Mouse (Mus musculus): ENCODE data around the gene Slc18a2. TPM values are rescaled to one million over a fixed set of nuclear protein-coding genes. Genes with fewer than 3 reads are reported as not detected.

Gene Slc18a2
- total RNA-seq, 2 experiments from 2014 or later = 4.6 to 6.0 TPM

- intact Hi-C loops (cut with DNase I) = no loop called here
- DNase-seq = peak; percentile 13
Measured at GRCm38 (mm10) chr19:59267417-59267963, 6.8 kb downstream of the Slc18a2 start.

GRCm38 (mm10) chr19:59273190-59273589 is 12.5 kb downstream of the Slc18a2 start:
- intact Hi-C loops (cut with DNase I) = no loop called here
- DNase-seq = no peak

- intact Hi-C loops (cut with DNase I) = no loop called here
- peak; percentile 28 for DNase-seq
Measured at GRCm38 (mm10) chr19:59276354-59276753, 15.7 kb downstream of the Slc18a2 start.

- intact Hi-C loops (cut with DNase I) = no loop called here
- DNase-seq = no peak
Measured at GRCm38 (mm10) chr19:59280841-59281240, 20.1 kb downstream of the Slc18a2 start.

GRCm38 (mm10) chr19:59282001-59282400 is 21.3 kb downstream of the Slc18a2 start:
- intact Hi-C loops (cut with DNase I) = no loop called here
- DNase-seq = no peak

DNA sequence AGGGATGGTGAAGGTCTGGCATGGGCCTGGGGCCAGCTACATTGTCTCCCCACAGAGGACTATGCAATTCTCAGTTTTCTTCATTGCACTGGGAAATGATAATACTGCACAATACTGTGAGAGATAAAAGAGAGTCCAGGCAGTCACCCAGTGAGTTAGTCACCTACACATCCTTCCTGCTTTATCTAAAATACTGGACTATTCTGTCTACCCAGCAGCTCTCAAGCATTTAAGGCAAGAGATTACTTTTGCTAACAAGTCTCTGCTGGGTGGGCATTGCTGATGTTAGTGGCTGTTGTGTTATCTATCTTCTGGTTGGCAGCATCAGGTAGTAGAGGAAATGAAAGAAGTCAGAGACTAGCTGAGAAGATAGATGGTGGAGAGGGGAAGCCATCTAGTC is 28.3 kb downstream of the Slc18a2 start:
- no peak for DNase-seq
- intact Hi-C loops (cut with DNase I) = no loop called here

- no peak for DNase-seq
- intact Hi-C loops (cut with DNase I) = no loop called here
Measured at GRCm38 (mm10) chr19:59289811-59290210, 29.1 kb downstream of the Slc18a2 start.

GRCm38 (mm10) chr19:59292183-59292839 is 31.6 kb downstream of the Slc18a2 start:
- intact Hi-C loops (cut with DNase I) = no loop called here
- DNase-seq = no peak

DNA sequence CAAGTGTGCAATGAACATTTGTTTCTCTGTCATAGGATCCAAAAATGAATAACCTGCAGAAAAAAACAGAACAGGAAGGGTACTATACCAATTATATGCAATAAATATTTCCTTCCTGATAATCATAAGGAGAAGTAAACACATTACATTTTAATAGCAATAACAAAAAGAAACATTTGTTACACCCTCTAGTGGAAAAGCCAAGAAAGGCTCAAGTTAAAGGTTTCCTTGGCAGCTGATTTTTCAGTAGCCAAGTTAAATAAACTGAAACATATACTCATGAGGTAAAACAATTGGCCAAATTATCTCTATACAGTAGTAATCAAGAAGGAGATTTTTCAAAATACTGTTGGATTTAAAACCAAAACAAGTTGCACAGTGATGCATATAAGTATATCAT is 54.6 kb downstream of the Slc18a2 start:
- intact Hi-C loops (cut with DNase I) = no loop called here
- DNase-seq = no peak

DNA sequence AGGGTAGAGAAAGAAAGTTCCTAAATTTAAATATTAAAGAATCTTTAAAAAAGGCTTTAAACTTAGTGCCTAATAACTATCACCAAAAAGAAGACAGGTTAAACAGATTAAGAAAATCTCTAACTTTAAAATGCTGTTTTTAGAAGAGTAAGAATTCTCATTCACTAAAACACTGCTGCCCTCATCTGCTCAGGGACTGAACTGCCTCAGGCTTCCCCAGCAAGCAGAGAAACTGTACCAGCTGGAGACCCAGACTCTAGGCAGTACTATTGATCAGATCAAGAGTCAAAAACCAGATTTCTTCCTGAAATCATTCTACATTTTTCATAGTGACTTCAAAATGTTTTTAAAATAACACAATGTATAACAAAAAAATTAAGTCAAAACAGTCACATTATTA is 55.9 kb downstream of the Slc18a2 start:
- peak; percentile 25 for DNase-seq
- intact Hi-C loops (cut with DNase I) = loop anchor here (2.0 kb wide), 1 partner anchor 76 kb away; no protein-coding TSS in a partner anchor

GRCm38 (mm10) chr19:59321990-59322389 is 61.3 kb downstream of the Slc18a2 start, which contains the start of gene Rps12-ps3:
Gene Rps12-ps3, plus strand, starts transcription at chr19:59322290.
- intact Hi-C loops (cut with DNase I) = no loop called here
- DNase-seq = no peak

- DNase-seq = no peak
- intact Hi-C loops (cut with DNase I) = no loop called here
Measured at GRCm38 (mm10) chr19:59330816-59331225, 70.1 kb downstream of the Slc18a2 start.

DNA sequence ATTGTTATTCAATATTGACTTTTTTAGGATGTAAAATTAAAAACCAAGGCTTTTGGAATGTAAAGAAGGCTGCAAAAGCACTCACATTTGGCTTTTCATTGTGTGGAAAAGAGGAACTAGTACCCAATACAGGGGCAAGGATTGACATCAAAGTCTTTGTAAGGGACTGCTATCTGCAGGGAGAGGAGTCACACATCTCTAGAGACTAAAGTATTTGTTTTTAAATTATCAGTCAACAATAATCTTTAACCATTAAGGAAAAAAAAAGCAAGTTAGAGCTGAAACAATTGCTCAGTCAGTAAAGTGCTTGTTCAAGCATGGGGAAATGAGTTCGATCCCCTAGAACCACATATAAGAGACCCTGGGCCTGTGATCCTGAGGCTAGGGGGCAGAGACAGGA is 76.0 kb downstream of the Slc18a2 start:
- no peak for DNase-seq
- intact Hi-C loops (cut with DNase I) = no loop called here

- intact Hi-C loops (cut with DNase I) = no loop called here
- no peak for DNase-seq
Measured at GRCm38 (mm10) chr19:59337872-59338681, 77.4 kb downstream of the Slc18a2 start.

DNA sequence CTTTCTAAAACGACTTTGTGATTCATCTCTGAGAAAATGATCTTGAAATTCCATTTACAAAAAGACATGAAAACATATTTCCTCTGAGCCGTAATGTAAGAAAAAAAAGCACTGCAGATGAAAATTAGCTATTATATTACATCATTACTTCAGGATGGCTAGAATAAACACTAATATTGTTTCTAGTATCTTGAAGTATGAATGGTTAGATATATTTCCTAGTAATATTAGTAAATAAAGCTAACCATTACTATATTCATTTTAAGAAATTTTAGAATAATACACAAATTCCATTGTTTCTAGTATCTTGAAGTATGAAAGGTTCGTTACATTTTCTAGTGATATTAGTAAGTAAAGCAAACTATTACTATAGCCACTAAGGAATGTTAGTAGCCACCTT is 79.2 kb downstream of the Slc18a2 start:
- no peak for DNase-seq
- intact Hi-C loops (cut with DNase I) = no loop called here

DNA sequence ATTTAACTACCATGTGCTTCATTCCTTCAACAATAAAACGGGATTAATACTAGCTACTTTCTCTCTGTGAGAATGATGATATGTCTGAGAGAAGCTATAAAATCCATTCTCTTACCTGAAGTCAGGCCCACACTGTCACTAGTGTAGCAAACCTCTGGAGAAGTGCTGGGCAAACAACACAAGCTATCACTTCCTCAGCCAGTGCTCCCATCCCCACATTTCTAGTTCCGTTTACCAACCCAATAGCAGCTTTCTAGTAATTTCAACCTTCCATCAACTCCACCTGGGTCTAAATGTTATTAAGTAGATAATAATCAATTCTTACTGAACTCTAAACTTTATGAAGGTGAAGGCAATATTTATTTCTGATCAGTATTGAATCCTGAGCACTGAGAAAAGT is 82.3 kb downstream of the Slc18a2 start:
- intact Hi-C loops (cut with DNase I) = no loop called here
- DNase-seq = no peak

DNA sequence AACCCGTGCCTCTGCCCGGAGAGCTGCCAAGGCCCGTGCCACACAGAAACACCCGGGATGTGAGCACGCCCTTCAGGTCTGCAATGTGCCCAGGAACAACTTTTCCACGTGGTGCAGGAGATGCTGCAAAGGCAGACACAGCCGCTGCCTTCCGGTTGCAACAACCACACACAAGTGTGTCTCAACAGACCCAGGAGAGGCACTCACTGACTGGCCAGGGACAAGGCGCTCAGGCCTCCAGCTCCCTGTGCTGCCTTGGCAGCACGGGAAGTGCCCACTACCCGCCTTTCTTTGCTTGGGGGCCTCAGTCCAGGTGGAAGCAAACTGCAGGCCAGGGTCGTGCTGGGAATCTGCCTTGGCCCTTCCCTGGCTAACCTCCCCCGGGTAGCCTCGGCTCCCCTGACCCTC is 83.6 kb downstream of the Slc18a2 start:
- intact Hi-C loops (cut with DNase I) = no loop called here
- peak; percentile 8 for DNase-seq

- intact Hi-C loops (cut with DNase I) = no loop called here
- peak; percentile 49 for DNase-seq
Measured at GRCm38 (mm10) chr19:59345081-59345657, 84.5 kb downstream of the Slc18a2 start.

Measured in left cerebral cortex, postnatal 4 days (tissue).